Mouse (Mus musculus) lung, adult 18-20 months (tissue): ENCODE measurements at regions not wholly inside any gene's neighbourhood (a gene's known extent, or its start where the extent isn't known, plus 50 kb on each side); places are given as distances from the start of the nearest gene placed in this dataset.

Source experiments
- DNase-seq, 2 experiments: peaks; one replicate each; pipeline ENCODE4 v3.0.0; 2022; ENCODE audit warnings: mixed read lengths in 2 of 2

DNA sequence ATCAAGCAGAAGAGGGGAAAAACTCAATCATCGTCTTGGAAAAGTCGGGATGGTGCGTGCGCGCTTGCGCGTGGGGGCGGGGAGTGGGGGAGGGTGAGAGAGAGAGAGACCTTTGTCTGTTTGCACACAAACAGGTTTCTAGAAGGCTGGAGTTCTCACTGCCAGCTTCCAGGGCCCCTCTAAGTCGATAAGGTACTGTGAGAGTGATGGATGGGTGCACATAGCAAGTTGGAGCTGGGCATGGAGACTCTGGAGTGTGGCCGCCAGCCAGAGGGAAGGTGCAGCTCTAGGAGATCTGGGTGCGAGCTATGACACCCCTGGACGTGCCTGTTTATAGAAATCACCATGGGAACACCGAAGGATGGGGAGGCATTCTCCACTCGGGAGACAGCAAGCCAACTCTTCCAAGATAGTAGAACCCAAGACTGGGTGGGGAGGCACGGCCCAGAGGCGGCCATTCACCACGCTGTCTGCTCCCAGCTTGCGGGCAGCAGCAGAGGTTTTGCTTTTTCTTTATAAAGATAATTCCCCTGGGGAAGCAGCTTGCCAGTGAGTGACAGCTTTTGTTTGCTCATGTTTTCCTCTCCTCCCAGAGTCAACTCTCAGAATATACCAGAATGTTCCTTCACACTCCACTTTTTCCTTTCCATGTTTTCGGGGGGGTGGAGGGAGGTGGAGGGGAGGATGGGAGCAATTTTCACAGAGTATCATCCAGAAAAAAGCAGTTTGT is 128.0 kb upstream of the Zfp703 start:
- no peak for DNase-seq

- no peak for DNase-seq
Observed at GRCm38 (mm10) chr8:26851871-26852800, 125.0 kb upstream of the Zfp703 start.

GRCm38 (mm10) chr8:26852921-26853320 is 124.2 kb upstream of the Zfp703 start:
- no peak for DNase-seq

GRCm38 (mm10) chr8:26854557-26855238 is 122.4 kb upstream of the Zfp703 start:
- no peak for DNase-seq

DNA sequence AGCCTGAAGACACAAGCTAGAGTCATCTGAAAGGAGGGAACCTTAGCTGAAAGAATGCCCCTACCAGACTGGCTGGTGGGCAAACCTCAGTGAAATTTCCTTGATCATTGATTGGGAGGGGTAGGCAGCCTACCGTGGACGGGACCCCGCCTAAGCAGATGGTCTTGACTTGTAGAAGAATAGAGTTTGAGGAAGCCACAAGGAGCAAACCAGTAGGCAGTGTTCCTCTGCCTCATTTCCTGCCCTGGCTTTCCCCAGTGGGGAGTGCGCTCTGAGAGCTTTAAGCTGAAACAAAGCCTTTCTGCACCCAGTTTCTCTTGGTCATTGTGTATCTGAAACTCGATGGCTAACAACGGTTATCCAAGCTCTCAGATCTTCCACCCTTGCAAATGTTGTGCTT is 121.9 kb upstream of the Zfp703 start:
- DNase-seq, result no peak

GRCm38 (mm10) chr8:26864571-26864970 is 112.6 kb upstream of the Zfp703 start:
- DNase-seq, result no peak

- DNase-seq, result no peak
Observed at GRCm38 (mm10) chr8:26864971-26865370, 112.2 kb upstream of the Zfp703 start.

DNA sequence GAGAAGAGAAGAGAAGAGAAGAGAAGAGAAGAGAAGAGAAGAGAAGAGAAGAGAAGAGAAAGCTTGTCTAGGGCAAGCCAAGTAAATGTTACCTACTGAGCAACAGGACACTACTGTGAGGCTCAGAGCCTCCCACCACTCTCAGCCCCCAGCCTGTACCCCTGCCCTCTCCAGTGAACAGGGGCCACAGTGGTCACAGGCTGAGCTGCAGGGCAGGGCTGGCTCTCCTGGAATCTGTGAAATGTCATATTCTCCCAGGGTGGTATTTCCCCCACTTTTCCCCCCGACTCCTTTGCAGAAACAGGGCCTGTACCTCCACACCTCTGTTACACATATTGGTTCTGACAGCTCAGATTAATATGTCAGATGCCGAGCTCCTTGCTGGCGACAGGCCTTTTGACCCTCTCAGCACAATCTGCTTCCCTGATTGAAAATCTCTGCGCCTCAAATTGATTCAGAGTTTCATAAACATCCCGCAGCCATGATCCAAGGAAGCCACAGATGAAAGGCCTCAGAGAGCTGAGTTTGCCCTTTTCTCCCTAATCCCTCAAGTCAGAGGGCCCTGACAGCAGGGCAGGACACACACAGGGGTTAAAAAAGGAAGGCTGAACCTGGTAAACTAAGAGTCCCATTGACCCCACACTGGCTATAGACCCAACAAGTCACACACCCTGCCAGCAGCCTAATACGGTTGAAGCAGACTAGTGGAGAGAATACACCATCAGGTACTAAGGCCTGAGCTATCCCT is 108.8 kb upstream of the Zfp703 start:
- DNase-seq, result no peak

GRCm38 (mm10) chr8:26868849-26869110 is 108.3 kb upstream of the Zfp703 start:
- no peak for DNase-seq

DNA sequence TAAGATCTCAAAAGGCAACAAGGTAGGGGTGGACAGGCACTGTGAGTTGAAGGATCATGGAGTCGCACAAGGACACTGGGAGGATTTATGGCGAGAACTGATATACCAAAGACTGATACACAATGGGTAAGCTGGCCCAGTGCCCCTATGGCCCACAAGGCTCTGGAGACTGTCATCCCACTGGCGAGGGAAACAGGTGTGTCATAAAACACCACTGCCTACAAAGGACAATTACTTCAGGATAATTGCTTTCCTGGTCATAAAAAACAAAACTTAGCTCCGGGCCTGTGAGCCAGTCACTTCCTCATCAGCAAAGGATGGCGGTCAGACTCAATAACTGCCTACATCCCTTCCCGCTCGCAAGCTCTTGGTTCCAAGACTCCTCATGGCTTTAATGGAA is 105.3 kb upstream of the Zfp703 start:
- no peak for DNase-seq

GRCm38 (mm10) chr8:26872382-26872781 is 104.7 kb upstream of the Zfp703 start:
- DNase-seq, result no peak

DNA sequence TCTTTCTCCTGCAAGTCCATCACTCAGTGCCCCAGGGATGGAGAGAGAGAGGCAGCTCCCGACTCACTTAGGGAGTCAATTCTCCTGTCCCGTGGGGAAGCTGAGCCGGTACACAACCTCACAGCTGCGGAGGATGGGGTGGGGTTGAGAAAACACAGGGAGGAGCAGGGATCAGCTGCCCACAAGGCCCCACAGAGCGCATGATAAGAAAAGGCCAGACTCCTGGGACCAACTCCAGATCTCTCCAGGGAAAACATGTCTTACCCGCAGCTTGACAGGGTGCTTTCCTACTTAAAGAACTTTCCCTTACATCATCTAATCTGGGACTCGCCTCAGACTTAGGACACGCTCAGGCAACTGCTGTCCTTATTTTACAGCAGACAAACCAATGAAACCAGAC is 104.3 kb upstream of the Zfp703 start:
- no peak for DNase-seq

GRCm38 (mm10) chr8:26880177-26880576 is 96.9 kb upstream of the Zfp703 start:
- DNase-seq, result no peak

- no peak for DNase-seq
Observed at GRCm38 (mm10) chr8:26881268-26882120, 95.6 kb upstream of the Zfp703 start.

GRCm38 (mm10) chr8:26882616-26883015 is 94.5 kb upstream of the Zfp703 start:
- DNase-seq, result no peak

DNA sequence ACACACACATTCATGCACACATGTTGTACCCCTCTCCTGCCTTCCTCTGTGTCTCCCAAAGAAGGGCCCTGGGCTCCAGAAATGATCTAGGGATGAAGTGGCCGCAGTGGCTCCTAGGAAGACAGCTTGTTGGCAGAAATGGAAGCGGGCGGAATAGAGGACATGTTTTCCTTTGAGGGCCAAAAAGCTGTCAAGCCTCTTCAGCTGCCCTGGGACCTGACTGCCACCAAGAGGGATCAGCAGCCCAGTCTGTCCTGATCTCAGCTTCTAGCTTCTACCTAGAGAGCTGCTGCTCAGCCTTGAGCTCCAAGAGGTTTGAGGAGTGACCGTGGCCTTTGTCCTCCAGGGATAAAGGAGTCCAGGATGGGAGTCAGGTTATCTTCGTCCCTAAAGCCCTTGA is 93.8 kb upstream of the Zfp703 start:
- DNase-seq, result no peak

DNA sequence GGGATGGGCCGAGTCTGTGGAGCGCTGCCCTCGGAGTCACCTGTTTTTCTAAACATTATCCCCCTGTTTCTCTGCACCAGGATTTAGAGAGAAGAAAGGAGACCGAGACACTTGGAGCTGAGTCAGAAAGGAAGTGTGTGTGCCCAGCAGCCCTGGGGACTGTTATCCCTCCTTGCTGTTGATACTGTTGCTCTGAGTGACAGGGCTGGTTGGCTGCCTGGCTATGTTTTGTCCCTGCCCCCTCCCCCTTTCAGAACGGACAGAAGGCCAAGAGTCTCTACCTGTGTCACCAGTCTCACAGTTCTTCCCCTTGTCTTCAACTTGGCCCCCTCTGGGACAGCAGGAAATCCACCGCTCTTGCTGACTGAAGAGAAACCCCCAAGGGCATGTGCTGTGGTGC is 93.4 kb upstream of the Zfp703 start:
- peak in 1 of 2 experiments; percentile 43 for DNase-seq

GRCm38 (mm10) chr8:26884350-26884749 is 92.8 kb upstream of the Zfp703 start:
- no peak for DNase-seq

- no peak for DNase-seq
Observed at GRCm38 (mm10) chr8:26885365-26885764, 91.8 kb upstream of the Zfp703 start.

DNA sequence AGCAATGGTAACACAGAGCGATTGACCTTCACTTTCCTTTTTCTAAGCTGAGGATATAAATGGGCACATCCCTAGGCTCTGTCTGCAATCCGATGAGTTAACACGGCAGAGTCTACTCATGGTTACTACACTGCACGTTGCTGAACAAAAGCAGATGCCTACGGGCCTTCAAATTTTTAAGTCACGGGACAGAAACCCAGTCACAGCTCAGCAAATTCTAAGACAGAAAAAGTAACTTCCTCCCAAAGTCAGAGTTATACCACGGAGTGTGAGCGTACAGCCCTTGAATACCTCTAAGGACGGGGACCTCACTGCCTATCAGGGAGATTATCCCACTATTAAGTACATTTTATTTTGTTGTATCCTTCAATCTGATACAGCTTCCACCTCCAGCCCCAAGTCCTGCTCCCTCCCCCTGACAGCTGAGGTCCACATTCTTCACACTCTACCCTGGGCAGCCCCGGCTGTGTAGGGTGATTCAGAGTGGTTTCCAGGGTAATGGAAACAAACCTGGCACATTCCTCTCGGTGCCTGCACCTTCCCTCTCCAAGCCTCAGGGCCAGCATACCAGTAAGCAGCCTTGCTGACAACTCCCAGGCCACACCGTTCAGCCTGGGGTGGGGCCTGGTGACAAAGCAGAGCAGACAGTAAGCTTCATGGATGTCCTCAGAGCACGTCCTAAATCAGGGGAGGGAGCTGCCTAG is 90.2 kb upstream of the Zfp703 start:
- peak; percentile 53 to 71 for DNase-seq

DNA sequence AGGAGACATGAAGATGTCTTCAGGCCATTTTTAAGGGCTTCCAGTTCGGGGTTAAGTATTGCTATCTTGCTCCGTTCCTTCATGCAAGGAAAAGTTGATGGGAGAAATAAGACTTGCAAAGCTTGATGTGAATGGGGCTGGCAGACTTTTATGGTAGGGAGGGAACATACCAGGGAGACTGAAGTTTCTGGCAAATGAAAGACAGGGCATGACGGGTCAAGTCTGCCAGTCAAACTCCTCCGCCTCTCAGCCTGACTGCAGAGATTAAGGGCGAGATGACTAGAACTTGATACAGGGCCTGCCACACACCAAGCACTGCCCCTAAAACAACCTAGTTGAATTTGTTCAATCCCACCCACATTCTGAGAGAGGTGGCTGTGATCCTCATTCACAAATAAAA is 89.6 kb upstream of the Zfp703 start:
- no peak for DNase-seq
